Mouse (Mus musculus) kidney, postnatal 0 days (tissue): ENCODE data around the gene Fmnl1. TPM values are rescaled to one million over a fixed set of nuclear protein-coding genes. Genes with fewer than 3 reads are reported as not detected.

Experiments used
- ATAC-seq: fragments of 200-750 bp; cut with Nextera tagmentation; replicated peaks from 2 replicates; pipeline ENCODE4 v1.8.0; 2017; ENCODE audit warnings: low read depth, moderate number of reproducible peaks, moderate TSS enrichment, moderate library complexity; ENCODE audit not compliant: low FRiP score
- DNase-seq: peaks from one replicate; pipeline ENCODE4 v3.0.0-alpha.2; 2016; ENCODE audit warnings: low spot score
- H3K27ac ChIP-seq: fragments of 300-500 bp; sonication (generic); 2 replicates; pipeline ENCODE4 v1.5.1; 2014; ENCODE audit warnings: mild to moderate bottlenecking
- H3K27me3 ChIP-seq: fragments of 300-500 bp; sonication (generic); 2 replicates; pipeline ENCODE4 v1.6.1; 2014; ENCODE audit warnings: low read length, mixed read lengths; ENCODE audit not compliant: insufficient read depth
- H3K36me3 ChIP-seq: fragments of 300-500 bp; sonication (generic); 2 replicates; pipeline ENCODE4 v1.6.1; 2014; ENCODE audit warnings: low read length, mixed read lengths; ENCODE audit not compliant: insufficient read depth
- H3K4me1 ChIP-seq: fragments of 300-500 bp; sonication (generic); replicated peaks from 2 replicates; pipeline ENCODE4 v1.6.1; 2014; ENCODE audit warnings: antibody characterized with exemption, low read length, mixed read lengths; ENCODE audit not compliant: insufficient read depth
- H3K4me2 ChIP-seq: fragments of 300-500 bp; sonication (generic); 2 replicates; pipeline ENCODE4 v1.6.1; 2014; ENCODE audit warnings: mild to moderate bottlenecking, low read length, moderate library complexity, mixed read lengths
- H3K4me3 ChIP-seq: fragments of 300-500 bp; sonication (generic); replicated peaks from 2 replicates; pipeline ENCODE4 v1.5.1; 2014; ENCODE audit warnings: low read depth, low read length
- H3K9ac ChIP-seq: fragments of 300-500 bp; sonication (generic); 2 replicates; pipeline ENCODE4 v1.6.1; 2014; ENCODE audit warnings: low read depth, low read length
- H3K9me3 ChIP-seq: fragments of 300-500 bp; sonication (generic); replicated peaks from 2 replicates; pipeline ENCODE4 v1.6.1; 2016; ENCODE audit warnings: low read length, inconsistent platforms, mixed read lengths
- CTCF ChIP-seq: IDR thresholded peaks from 2 replicates; pipeline ENCODE4 v1.5.1; 2016; ENCODE audit warnings: antibody characterized with exemption, low read depth, mild to moderate bottlenecking, moderate library complexity
- WGBS: fragments of 180-500 bp; shearing (Covaris S2); extraction: QIAGEN DNeasy Blood & Tissue Kit; methylation state at CpG from one replicate; pipeline ENCODE4 v1.1.7; 2014; 5-methylcytosine and 5-hydroxymethylcytosine counted together
- polyA plus RNA-seq: library from polyadenylated mRNA; unstranded; fragments of >200 nt; fragmentation: Nextera tagmentation; extraction: Ambion mirVana; gene quantifications from 2 replicates; pipeline ENCODE4 v1.2.1, GENCODE M21; 2015

The Fmnl1 gene
- polyA plus RNA-seq, 1 experiment from 2014 or later = 2.6 TPM

- Histone ChIP-seq H3K4me3 (peak overlapping the region; percentile 23), H3K9ac (no peak overlapping the region), H3K36me3 (no peaks in the 10 kb centered on the region), H3K4me2 (peak overlapping the region; percentile 52), H3K27me3 (no peaks in the 10 kb centered on the region), H3K27ac (peak overlapping the region; percentile 66), H3K4me1 (no peaks in the 10 kb centered on the region; the same call in 1 of the 2 replicates), H3K9me3 (no peaks in the 10 kb centered on the region)
- DNase-seq = peak; percentile 96
- WGBS = under 1% methylated on average over 25 of the region's 25 CpGs
- peak; percentile 94 for ATAC-seq
- peak; percentile 97 for TF ChIP-seq CTCF
Observed at GRCm38 (mm10) chr11:103158621-103159478, 12.1 kb upstream of the Fmnl1 start.

GRCm38 (mm10) chr11:103160738-103161137 is 10.2 kb upstream of the Fmnl1 start:
- no peak for ATAC-seq
- WGBS = 86% methylated on average over 11 of the region's 11 CpGs
- no peaks in the 10 kb centered on the region for H3K9me3 ChIP-seq
- no peak for TF ChIP-seq CTCF
- no peak overlapping the region for H3K4me3 ChIP-seq
- no peaks in the 10 kb centered on the region; the same call in 1 of the 2 replicates for H3K4me1 ChIP-seq
- H3K9ac ChIP-seq = no peak overlapping the region
- DNase-seq = no peak
- H3K36me3 ChIP-seq = no peaks in the 10 kb centered on the region
- no peak overlapping the region for H3K4me2 ChIP-seq
- no peaks in the 10 kb centered on the region for H3K27me3 ChIP-seq
- no peak overlapping the region for H3K27ac ChIP-seq

DNA sequence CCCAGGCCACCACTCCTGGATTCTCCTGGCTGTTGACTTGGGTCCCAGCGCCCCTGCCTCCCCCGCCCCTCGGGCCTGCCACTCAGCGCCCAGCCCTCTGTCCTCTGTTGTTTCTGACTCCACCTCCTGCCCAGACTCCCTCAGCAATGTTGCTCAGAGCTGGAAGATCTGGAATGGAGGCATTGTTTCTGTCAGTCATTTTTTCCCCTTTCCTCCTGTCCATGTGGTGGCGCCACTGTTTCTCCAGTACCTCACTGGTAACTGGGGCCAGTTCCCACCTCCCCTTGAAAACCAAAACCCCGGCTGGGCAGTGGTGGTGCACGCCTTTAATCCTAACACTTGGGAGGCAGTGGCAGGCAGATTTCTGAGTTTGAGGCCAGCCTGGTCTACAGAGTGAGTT is 9.5 kb upstream of the Fmnl1 start:
- DNase-seq = no peak
- TF ChIP-seq CTCF = no peak; the same call in 1 of the 2 replicates
- WGBS = 78% methylated on average over 7 of the region's 7 CpGs

DNA sequence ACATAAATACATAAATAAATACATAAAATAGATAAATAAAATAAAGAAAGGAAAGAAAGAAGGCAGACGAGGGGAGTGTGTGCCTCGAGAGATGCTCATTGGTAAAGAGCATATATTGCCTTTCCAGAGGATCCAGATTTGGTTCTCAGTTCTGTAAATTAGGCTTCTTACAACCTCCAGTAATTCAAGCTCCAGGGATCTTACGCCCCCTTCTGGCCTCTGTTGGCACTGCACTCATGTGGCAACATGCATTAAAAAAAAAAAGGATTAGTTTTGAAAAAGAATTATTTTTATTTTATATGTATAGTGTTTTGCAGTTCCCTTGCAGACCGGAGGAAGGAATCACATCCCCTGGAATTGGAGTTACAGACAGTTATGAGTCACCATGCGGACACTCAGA is 8.8 kb upstream of the Fmnl1 start:
- 90% methylated on average over 5 of the region's 5 CpGs for WGBS
- H3K27me3 ChIP-seq = no peaks in the 10 kb centered on the region

More for the DNA sequence above, 9.5 kb upstream of the Fmnl1 start:
- no peak overlapping the region for H3K4me3 ChIP-seq
- no peak overlapping the region for H3K4me2 ChIP-seq
- H3K27me3 ChIP-seq = no peaks in the 10 kb centered on the region
- no peaks in the 10 kb centered on the region for H3K9me3 ChIP-seq
- ATAC-seq = no peak
- H3K27ac ChIP-seq = no peak overlapping the region
- no peak overlapping the region for H3K9ac ChIP-seq
- no peaks in the 10 kb centered on the region for H3K36me3 ChIP-seq
- no peaks in the 10 kb centered on the region; the same call in 1 of the 2 replicates for H3K4me1 ChIP-seq

GRCm38 (mm10) chr11:103164391-103164790 is 6.5 kb upstream of the Fmnl1 start:
- no peak for TF ChIP-seq CTCF
- no peaks in the 10 kb centered on the region for H3K9me3 ChIP-seq
- H3K27me3 ChIP-seq = no peaks in the 10 kb centered on the region
- H3K9ac ChIP-seq = no peak overlapping the region
- ATAC-seq = no peak
- H3K27ac ChIP-seq = no peak overlapping the region
- no peaks in the 10 kb centered on the region for H3K4me1 ChIP-seq
- no peak overlapping the region for H3K4me2 ChIP-seq
- WGBS = 29% methylated on average over 10 of the region's 10 CpGs
- H3K36me3 ChIP-seq = no peaks in the 10 kb centered on the region
- H3K4me3 ChIP-seq = no peak overlapping the region
- DNase-seq = no peak

More for the DNA sequence above, 8.8 kb upstream of the Fmnl1 start:
- H3K36me3 ChIP-seq = no peaks in the 10 kb centered on the region
- no peak overlapping the region for H3K9ac ChIP-seq
- ATAC-seq (no peak), DNase-seq (no peak)
- peak; percentile 64 for TF ChIP-seq CTCF
- H3K9me3 ChIP-seq = no peaks in the 10 kb centered on the region
- H3K4me1 ChIP-seq = no peaks in the 10 kb centered on the region; the same call in 1 of the 2 replicates
- no peak overlapping the region for H3K4me2 ChIP-seq
- no peak overlapping the region for H3K4me3 ChIP-seq
- no peak overlapping the region for H3K27ac ChIP-seq

- Histone ChIP-seq H3K4me1 (0 out of 2 replicates have a peak, but pooled peaks cover 6% of the 10 kb centered on the region), H3K27ac (no peak overlapping the region), H3K36me3 (no peaks in the 10 kb centered on the region), H3K9me3 (no peaks in the 10 kb centered on the region), H3K4me2 (no peak overlapping the region), H3K4me3 (no peak overlapping the region), H3K9ac (no peak overlapping the region), H3K27me3 (no peaks in the 10 kb centered on the region)
- WGBS = 25% methylated on average over 9 of the region's 9 CpGs
- TF ChIP-seq CTCF = peak; percentile 96
- ATAC-seq = no peak
- peak; percentile 76 for DNase-seq
Observed at GRCm38 (mm10) chr11:103168690-103169390, 2.1 kb upstream of the Fmnl1 start.
